Mouse (Mus musculus) megakaryocyte progenitor cell, adult 5-6 weeks (primary cell): ENCODE data around the gene Igfbp2. TPM values are rescaled to one million over a fixed set of nuclear protein-coding genes. Genes with fewer than 3 reads are reported as not detected.

Experiments
- ATAC-seq: replicated peaks from 2 replicates; pipeline ENCODE4 v1.8.0; 2016; ENCODE audit warnings: mild to moderate bottlenecking, moderate TSS enrichment, inconsistent platforms; ENCODE audit not compliant: poor library complexity
- total RNA-seq, 2 experiments: library from RNA; stranded (forward) in 1 of 2; stranded (reverse) in 1 of 2; fragments of 157-497, 149-512 nt in 1 of 2; fragments of 200-1000 nt in 1 of 2; gene quantifications; 2 replicates each; pipeline versions ENCODE4 v1.2.3 to v1.2.4; 2015 to 2017

Gene Igfbp2
- total RNA-seq, 2 experiments from 2014 or later: not detected

DNA sequence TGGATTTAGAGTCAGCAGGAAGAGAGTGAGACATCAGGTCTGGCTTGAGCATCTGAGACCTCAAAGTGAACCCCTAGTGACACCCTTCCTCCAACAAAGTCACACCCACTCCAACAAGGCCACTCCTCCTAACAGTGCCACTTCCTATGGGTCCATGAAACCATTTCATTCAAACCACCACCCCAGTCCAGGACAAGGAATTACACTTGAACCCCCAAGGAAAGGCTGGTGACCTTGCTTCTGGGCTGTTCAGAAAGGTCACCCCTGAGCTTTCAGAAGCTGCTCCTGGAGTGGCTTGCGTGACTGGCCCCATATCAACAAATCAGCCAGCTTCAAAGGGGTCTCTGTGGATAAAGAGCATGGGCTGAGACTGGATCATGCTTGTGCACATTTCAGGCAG, 29.5 kb downstream of the Igfbp2 start:
- no peak for ATAC-seq

DNA sequence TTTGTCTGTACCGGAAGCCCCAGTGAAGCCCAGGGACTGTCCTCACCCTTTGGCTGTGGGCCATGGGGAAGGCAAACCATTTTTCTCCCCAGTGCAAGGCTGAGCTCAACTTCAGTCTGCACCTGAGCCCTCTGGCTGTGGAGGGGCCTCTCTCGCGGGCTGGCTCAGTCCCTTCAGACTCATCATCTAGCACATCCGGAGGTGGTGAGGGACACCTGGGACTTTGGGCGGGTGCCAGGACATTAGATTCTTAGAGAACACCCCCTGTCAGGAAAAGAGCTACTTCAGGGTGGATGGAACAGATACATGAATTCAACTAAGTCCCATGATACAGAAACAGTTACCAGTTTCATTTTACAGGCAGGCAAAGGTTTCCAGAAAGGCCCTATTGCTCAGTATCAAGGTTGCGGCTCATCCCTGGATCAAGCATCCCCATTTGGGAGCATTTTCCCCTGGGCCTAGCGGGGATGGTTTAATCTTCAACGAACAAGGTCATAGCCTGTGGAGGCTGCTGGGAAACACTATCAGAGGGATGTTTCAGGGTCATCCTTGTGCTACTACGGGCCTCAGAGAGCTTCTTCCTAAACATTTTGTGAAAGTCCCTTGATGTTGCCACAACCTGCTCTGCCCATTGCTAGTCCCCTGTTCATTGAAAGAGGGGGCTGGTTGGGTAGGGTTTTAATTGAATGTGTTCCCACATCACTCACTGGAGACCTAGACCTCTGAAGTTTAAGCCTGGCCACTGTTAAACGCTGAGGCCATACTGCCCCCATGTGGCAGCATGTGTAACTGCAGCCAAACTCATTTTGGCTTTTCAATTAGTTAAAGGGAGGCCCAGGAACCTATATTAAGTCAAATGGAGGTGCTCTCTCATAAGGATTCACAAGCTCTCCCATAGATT, 30.3 kb downstream of the Igfbp2 start:
- peak; percentile 95 for ATAC-seq

DNA sequence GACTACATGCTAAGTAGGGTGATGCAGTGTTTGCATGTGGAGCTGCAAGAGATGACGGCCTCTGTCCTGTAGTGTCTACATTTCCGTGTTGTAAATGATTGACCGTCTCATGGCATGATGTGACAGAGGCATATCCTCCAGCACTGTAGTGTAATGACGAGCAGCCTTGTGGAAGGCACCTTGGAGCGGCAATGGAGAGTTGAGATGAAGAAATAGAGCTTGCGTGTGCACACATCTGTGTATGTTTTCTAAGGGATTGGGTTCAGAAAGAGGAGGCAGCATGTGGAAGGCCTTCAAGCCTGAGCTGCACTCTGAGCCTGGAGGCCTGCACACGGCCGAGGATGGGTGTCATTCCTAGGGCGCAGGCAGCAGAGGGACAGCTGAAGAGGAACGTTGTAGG, 31.4 kb downstream of the Igfbp2 start:
- ATAC-seq: no peak

DNA sequence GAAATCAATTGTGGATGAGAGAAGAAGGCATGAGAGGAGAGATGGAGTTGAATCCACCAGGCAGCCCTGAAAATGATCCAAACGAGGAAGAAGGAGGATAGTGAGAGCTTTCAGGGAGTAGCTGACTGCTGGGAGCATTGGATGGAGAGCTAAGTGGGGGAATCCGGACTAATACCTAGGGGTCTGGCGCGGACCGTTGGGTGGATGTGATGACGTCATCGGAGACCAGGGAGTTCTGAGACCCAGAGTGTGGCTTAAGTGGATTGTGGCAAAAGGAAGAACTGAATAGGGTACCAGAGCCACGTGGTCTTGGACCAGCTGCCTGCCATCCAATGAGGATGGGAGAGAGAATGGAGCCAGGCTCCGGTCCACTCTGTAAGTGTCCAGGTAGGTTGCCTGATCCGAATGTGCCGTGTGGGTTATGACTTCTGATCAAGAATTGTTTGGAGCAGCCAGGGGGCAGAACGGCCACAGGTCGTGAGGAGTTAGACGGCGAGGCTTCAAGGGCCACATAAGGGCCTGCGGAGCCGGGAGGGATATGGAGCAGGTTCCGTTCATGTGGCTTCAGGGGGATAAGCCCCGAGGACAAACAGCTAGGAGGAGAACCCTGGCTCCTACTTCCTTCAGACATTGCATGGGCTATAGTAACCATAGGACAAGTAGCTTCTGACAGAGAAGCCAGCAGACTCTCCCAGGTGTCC, 32.1 kb downstream of the Igfbp2 start:
- ATAC-seq: no peak

DNA sequence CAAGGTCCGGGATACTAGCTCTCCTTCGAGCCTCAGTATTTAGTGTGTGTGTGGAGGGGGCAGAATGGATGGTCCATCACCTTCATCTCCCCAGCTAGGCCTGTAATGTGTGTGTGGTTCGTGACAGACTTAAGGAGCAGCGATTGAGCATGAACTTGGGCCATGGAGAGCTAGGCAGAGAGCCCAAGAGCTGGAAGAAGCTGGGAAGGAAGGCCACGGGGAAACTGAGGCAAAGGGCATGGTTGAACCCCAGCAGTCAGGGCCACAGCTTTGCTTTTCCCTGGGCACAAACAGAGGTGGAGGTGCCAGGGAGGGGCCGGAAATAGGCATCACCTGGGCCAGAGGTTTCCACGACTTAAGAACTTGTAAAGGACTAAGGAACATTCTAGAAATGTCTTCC, 32.8 kb downstream of the Igfbp2 start:
- ATAC-seq: no peak

DNA sequence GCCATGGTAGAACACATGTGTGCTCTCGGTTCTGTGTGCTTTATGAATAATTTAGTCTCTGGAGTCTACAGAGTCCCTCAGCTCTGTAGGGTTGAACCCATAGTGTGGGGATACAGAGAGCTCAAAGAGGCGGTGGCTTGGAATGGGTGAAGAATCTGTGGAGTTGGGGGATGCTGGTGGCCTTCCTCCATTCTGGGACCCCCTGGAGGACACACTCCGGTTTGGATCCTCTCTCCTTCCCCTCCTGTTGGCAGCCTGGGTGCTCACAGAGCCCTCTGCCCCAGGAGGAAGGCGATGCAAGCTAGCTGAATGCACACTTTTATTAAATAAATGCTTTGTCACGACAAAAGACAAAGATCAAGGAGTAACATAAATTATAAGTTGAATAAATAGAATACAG, 33.3 kb downstream of the Igfbp2 start:
- ATAC-seq: no peak

DNA sequence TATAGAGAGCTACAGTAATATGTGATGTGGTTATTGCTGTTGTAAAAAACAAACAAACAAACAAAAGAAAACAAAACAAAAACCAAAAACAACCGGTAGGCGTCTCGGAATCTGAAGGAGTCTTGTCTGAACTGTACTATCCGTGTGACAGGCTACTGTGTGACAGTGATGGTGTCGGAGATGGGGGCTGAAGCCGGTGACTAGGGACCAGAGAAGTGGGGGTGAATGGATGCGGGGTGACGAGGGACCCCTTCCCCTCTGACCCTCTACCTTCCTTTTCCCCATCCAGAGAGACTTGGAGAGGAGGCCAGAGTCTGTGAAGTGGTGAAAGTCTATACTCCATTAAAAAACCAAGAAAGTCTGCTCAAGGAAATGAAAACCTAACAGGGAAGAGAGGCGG, 34.0 kb downstream of the Igfbp2 start:
- no peak for ATAC-seq

DNA sequence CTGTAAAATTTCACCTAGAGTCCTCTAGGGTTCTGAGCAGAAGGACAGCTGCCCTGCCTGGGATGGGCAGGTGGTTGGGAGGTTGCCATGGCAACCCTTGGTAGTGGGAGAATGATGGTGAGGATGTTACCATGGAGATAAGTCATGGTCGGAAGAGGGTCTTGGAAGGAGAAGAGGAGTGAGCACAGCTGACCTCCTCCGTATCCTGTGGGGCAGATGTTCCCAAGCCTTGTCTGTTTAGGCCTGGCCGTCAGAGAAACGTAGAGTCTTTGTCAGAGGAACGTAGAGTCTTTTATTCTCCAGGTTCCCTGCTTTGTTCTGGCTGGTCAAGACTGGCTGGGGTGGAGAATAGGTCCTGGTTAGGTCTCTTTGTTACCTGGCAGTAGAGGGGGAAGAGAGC, 34.6 kb downstream of the Igfbp2 start:
- no peak for ATAC-seq

DNA sequence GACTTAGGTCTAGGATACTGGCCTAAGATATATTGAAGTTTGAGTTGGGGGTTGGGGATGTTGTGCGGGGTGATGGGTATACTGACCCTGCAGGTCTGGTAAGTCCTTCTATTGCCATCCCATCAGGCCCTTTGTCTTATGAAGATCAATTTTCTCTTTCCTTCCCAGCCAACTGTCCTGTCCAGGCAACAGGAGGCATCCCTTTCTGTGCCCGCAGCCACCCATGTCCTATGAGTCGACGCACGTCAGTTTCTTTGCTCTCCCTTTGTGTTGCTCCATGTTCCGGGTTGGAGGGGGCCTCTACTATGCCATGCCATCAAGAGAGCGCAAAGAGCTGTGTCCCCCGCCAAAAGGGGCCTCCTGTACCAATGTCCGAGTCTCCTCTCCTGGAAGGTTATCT, 35.7 kb downstream of the Igfbp2 start:
- no peak for ATAC-seq

DNA sequence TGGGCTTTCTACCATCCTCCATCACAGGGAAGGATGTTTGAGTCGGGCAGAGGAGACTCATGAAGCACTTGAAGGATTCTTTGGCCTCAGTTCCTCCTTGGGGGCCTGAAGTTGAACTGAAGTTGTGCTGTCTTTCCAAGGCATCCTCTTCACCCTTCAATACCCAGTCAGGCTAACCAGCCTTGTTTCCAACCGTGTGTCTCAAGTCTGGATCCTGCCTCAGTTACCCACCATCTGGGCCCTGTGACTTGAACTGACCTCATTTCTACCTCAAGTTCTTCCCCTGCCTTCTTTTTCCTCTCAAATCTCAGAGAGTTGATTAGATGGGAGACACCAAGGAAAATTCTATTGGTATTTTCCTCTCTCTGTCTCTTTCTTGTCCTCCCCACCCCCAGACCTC, 36.2 kb downstream of the Igfbp2 start:
- ATAC-seq: no peak

DNA sequence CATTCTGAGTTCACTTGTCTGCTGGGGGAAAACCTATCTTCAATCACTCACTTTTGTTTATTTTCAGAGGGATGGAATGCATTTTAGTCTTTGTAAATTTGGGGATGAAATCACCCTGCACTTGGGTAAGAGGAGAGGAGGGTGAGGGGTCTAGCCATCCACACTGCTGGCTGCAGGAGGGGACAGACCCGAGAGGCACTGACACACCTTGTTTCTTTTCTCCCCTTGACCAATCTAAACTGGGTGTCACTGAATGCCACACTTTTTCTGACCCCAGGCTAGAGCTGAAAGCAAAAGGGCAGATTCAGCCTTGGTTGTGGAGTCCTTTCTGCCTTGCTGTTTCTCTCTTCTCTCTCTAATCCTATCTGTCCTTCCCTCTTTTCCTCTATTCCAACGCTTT, 37.4 kb downstream of the Igfbp2 start:
- no peak for ATAC-seq

DNA sequence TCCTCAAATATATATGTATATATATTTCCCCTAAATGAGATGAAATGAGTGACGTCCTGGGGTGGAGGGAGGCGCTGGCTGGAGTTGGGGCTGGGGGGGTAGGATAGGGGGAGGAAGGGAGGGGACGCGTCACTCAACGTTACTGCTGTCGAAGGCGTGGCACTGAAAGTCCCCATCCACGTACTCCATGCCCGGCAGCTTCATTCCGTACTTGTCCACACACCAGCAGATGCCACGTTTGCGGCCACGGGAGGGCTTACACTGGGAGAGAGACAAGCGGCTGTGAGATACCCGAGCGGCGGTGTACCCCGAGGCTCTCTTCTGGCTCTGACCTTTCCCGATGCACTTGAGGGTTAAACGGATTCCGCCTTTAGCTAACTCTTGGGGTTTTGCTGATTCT, 37.9 kb downstream of the Igfbp2 start:
- no peak for ATAC-seq

DNA sequence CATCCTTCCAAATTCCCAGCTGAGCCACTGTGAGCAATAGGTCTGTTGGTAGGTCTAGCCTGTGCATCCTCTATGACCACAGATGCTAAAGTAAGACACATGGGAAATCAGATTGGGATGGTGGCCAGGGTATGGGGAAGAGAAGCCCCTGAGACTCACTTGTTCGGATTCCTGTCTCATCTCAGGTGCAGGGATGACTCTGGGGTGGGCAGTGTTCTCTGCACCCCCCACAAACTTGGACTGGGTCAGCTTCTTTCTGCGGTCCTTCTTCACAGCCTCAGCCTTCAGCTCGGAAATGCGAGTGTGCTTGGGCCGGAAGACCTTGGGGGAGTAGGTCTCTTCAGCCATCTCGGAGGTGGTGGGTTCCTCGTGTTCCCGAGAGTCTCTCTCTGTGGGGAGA, 39.4 kb downstream of the Igfbp2 start:
- ATAC-seq: no peak

DNA sequence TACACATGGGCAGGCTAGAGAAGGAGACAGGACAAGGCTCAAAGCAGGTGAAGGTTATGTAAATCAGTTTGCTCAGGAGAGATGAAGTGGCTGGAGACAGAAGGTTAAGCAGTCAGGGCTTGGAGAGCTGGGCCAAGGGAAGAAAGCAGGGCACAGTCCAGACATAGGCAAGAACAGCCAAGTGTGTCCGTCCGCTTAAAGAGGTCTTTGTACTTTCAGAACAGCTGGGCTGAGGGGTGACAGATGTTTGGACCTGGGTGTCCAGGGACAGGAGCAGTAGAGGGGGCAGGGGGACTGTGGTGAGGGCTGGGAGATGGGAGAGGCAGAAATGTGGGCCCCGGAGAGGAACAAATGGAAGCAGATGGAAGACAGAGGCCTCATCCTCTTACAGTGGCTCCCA, 40.0 kb downstream of the Igfbp2 start:
- ATAC-seq: no peak

DNA sequence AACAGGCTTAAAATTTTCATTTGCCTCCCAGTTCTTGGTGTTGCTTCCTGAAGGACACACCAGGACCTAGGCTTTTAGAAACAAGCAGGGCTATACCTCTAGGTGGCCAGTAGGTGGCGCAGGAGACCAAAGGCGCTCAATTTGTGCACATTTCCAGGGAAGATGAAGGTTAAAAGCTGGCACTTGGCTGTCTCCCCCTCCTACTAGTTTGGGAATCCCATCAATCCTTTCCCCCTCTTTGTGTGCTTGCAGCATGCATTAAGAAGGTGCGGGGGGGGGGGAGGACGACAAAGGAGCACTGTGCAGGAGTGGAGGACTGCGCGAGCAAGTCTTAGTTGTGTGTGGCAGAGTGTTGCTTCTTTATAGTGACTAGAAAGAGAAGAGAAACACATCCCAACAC, 41.6 kb downstream of the Igfbp2 start:
- ATAC-seq: peak; percentile 54

DNA sequence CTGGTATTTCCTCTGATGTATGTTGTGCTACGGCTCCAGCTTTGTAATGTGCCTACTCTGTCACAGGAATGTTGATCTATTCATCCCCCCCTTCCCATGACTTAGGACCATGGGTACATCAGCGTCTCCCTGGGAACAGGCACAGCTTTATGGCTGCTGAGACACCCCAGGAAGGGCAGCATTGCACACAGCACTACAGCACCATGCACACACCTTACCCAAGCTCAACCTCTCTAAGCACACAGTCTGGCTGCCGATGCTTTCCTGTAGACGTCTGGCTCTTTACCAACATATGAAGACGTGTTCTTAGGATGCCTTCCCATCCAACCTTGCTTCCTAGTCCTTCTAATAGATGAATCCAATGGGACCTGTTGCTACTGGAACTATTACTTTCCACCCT, 42.1 kb downstream of the Igfbp2 start:
- no peak for ATAC-seq

DNA sequence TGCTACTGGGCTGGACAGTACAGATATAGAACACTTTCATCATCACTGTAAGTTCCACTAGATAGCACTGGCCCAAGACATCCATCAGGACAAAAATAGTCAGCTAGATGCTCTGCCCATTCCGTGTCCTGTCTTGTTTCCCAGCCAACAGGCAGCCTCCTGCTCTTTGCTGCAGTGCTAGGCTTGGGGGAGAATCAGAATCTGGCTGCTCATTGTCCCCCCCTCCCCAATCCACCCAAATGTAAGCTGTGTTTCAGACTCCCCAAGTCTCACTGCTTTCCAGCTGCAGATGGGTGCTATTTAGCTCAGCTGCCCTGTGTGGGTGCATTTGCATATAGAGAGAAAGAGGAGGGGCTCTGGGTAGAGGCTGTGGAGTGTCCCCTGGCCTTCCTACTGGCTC, 43.0 kb downstream of the Igfbp2 start:
- no peak for ATAC-seq

DNA sequence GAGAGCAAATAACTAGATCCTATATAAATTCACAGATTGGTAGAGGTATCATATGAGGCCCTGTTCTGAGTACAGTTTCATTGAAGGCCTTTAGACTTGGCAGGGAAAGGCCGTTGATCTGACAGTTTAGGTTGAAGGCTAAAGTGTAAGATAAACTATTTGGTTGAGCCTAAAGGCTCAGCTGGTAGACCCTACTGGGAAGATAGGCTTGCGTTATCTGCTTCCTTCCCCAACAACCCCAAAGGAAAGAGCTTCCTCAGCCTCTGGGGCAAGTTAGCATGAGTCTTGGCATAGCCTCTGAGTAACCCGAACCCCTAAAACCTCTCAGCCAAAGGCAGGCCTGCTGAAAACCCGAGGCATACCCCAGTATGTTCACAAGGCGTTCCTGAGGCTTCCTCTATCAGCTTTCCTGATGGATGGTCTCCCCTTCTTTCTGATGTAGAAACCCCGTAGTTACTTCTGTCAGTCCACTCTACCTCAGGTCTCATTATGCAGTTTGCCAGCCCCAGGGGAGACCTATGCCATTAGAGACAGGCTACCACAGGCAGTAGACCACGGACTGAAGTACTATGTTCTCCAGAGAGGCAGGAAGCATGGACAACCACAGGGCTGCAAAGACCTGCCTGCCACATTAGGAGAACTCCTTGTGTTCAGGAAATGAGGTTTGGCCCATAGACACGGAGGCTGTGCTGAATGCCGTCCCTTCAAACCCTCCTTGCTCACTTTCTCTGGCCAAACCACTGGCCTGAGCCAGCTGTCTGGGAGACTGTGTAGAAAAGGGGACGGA, 44.3 kb downstream of the Igfbp2 start:
- ATAC-seq: peak; percentile 11; the same call in 1 of the 2 replicates

DNA sequence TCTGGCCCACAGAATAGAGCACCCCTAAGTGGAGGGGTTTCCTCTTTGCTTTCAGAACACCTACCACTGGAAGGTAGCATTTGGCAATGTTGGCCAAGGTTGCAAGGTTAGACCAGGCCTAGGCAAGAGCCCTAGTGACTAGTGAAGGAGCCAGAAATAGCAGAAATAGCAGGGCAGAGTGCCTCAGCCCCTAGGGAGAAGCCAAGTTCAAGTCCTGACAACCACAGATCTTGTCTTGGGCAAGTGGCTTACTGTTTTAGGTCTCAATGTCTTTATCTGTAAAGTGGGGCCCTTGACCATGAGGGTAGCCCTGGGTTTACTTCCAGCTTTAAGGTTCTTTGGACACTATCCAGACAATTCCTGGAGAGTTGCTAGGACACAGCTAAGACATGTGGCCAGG, 45.0 kb downstream of the Igfbp2 start:
- ATAC-seq: no peak

DNA sequence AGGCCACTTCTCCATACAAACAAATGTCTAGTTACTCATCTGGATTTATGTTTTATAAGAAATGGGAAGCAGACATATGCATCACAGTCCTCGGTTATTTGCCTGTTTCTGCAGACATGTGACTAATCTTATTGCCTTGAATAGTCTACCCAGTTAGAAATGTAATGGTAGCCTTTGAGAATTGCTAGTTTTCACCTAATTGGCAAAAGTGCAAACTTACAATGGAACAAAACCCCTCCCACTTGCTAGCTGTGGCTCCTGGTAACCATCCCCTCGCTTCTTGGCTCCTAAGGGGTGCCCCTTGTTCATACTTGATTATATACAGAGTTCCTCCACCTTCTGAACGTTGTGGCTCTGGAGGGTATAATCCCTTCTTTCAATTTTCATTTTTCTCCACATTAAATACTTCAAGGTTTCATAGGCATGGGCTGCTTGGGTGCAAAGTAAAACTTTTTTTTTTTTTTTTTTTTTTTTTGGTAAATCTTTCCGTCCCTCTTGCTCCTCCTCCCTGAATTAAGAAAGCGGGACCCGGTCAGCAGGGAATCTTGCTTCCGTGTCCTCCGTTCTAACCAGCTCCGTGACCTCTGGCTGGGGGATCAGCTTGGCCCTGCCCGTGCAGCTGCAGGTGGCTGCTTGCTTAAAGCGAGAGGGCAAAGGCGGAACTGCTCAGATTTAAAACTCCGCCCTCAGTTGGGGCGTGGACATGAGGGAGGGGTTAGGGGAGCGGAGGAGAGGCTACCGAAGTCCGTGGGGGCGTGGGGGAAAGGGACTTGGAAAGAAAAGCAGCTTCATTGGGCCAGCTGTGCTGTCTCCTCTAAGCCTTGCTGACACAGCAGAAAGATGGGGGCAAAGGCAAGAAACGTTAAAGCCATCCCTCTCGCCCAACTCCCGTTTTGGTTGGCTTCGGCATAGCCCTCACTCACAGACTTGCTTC, 45.6 kb downstream of the Igfbp2 start:
- ATAC-seq: peak; percentile 67
